Comparison of ENCODE assay signal across 7 mouse cellular contexts in the genomic region with DNA sequence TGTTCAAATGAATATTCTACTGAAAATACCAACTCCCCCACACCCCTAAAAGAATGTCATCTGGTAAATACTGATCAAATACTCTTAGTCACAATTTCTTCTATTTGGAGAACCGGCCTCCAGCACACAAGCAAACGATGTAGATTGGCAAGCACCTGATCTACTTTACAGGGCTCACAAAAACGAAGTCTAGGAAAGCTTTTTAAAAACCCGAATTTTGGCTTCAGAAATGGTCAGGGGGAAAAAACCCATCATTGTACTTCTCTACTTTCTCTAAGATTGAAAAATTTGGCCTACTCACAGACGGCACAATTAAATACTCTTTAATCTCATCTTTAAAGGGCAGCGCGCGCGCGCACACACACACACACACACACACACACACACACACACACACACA. TPM values are rescaled to one million over a fixed set of nuclear protein-coding genes. Genes with fewer than 3 reads are reported as not detected.
DNase-seq lines count a peak whose midpoint lies in the region; ATAC-seq lines count a peak whose summit lies in the region.

No protein-coding gene starts in this region.

- H3K4me2 ChIP-seq in embryonic facial prominence, embryonic 14.5 days (ENCODE audit: low read depth, low read length), result peak overlapping the region; percentile 61
- H3K4me2 ChIP-seq in limb, embryonic 13.5 days (replicated peaks), result peak overlapping the region; percentile 64

- peaks cover 15% of the 10 kb centered on the region for H3K4me1 ChIP-seq in megakaryocyte, embryonic 14.5 days
- H3K4me1 ChIP-seq in embryonic facial prominence, embryonic 14.5 days (ENCODE audit: control insufficient read depth, insufficient read depth, low read length), result peaks cover 3% of the 10 kb centered on the region; the same call in 1 of the 2 replicates
- H3K4me1 ChIP-seq in limb, embryonic 13.5 days, result no peaks in the 10 kb centered on the region

- DNase-seq in embryonic facial prominence, embryonic 14.5 days (ENCODE audit: low spot score), result no peak
- DNase-seq in retina, adult 2 months (ENCODE audit: low read depth, low spot score), result peak; percentile 6
- DNase-seq in urinary bladder, postnatal 10 days (ENCODE audit: low spot score), result no peak
- no peak for DNase-seq in spleen, postnatal 14 days (ENCODE audit: low spot score in 2 of 2)

- peaks cover 12% of the 10 kb centered on the region for H3K9me3 ChIP-seq in megakaryocyte, embryonic 14.5 days
- H3K9me3 ChIP-seq in embryonic facial prominence, embryonic 14.5 days (ENCODE audit: control insufficient read depth, low read length), result peaks cover 16% of the 10 kb centered on the region
- peaks cover 16% of the 10 kb centered on the region for H3K9me3 ChIP-seq in limb, embryonic 13.5 days

- H3K27ac ChIP-seq in embryonic facial prominence, embryonic 14.5 days (replicated peaks; ENCODE audit: low read depth, low read length), result no peak overlapping the region
- no peak overlapping the region for H3K27ac ChIP-seq in limb, embryonic 13.5 days

- WGBS in embryonic facial prominence, embryonic 14.5 days, result 7% methylated on average over 10 of the region's 10 CpGs
- 20% methylated on average over 5 of the region's 10 CpGs for WGBS in limb, embryonic 13.5 days

- H3K4me3 ChIP-seq in megakaryocyte, embryonic 14.5 days (replicated peaks), result peak overlapping the region; percentile 93
- H3K4me3 ChIP-seq in embryonic facial prominence, embryonic 14.5 days (ENCODE audit: low read depth, low read length), result peak overlapping the region; percentile 87
- peak overlapping the region; percentile 87 for H3K4me3 ChIP-seq in limb, embryonic 13.5 days

- peaks cover 8% of the 10 kb centered on the region for H3K36me3 ChIP-seq in megakaryocyte, embryonic 14.5 days (replicated peaks; ENCODE audit: low read length)
- H3K36me3 ChIP-seq in embryonic facial prominence, embryonic 14.5 days (ENCODE audit: control insufficient read depth, insufficient read depth, low read length), result peaks cover 2% of the 10 kb centered on the region; the same call in 1 of the 2 replicates
- H3K36me3 ChIP-seq in limb, embryonic 13.5 days, result peaks cover 14% of the 10 kb centered on the region

- no peaks in the 10 kb centered on the region for H3K27me3 ChIP-seq in megakaryocyte, embryonic 14.5 days (replicated peaks)
- no peaks in the 10 kb centered on the region for H3K27me3 ChIP-seq in embryonic facial prominence, embryonic 14.5 days (replicated peaks; ENCODE audit: control insufficient read depth, insufficient read depth, low read length)
- H3K27me3 ChIP-seq in limb, embryonic 13.5 days, result no peaks in the 10 kb centered on the region

- H3K9ac ChIP-seq in embryonic facial prominence, embryonic 14.5 days (ENCODE audit: low read depth, low read length), result peak overlapping the region; percentile 88
- peak overlapping the region; percentile 88 for H3K9ac ChIP-seq in limb, embryonic 13.5 days

- ATAC-seq in megakaryocyte, adult 5-6 weeks (ENCODE audit: poor library complexity, severe bottlenecking), result no peak
- ATAC-seq in embryonic facial prominence, embryonic 14.5 days (ENCODE audit: low read depth), result no peak
- no peak for ATAC-seq in limb, embryonic 13.5 days (ENCODE audit: low FRiP score, low read depth)

RNA-seq across cellular contexts. Expression of gene Zfp763, which starts 0.8 kb away (rescaled TPM):
- 1.4 TPM in 1 of 2 replicates, not detected in the other for polyA plus RNA-seq in megakaryocyte, embryonic 14.5 days (2012; ENCODE audit: insufficient read depth, low replicate concordance)
- 3.8 and 4.0 TPM in 2 replicates for total RNA-seq in megakaryocyte, adult 5-6 weeks (2015)
- total RNA-seq in megakaryocyte, adult 5-6 weeks (2017), result 3.0 and 3.6 TPM in 2 replicates
- 8.6 and 12.8 TPM in 2 replicates for polyA plus RNA-seq in embryonic facial prominence, embryonic 14.5 days (2014; fragmentation: Nextera tagmentation; extraction: Ambion mirVana)
- 18.5 and 18.6 TPM in 2 replicates for polyA plus RNA-seq in limb, embryonic 13.5 days (2015; fragmentation: Nextera tagmentation; extraction: Ambion mirVana)

RNA-seq across cellular contexts. Expression of gene 4921501E09Rik, which starts 35.5 kb away (rescaled TPM):
- not detected in 2 replicates for polyA plus RNA-seq in megakaryocyte, embryonic 14.5 days (2012; ENCODE audit: insufficient read depth, low replicate concordance)
- total RNA-seq in megakaryocyte, adult 5-6 weeks (2015), result not detected in 2 replicates
- not detected in 2 replicates for total RNA-seq in megakaryocyte, adult 5-6 weeks (2017)
- polyA plus RNA-seq in embryonic facial prominence, embryonic 14.5 days (2014; fragmentation: Nextera tagmentation; extraction: Ambion mirVana), result not detected in 2 replicates
- polyA plus RNA-seq in limb, embryonic 13.5 days (2015; fragmentation: Nextera tagmentation; extraction: Ambion mirVana), result not detected in 2 replicates

RNA-seq across cellular contexts. Expression of gene Zfp952, which starts 39.4 kb away (rescaled TPM):
- polyA plus RNA-seq in megakaryocyte, embryonic 14.5 days (2012; ENCODE audit: insufficient read depth, low replicate concordance), result 0.26 TPM in 1 of 2 replicates, not detected in the other
- total RNA-seq in megakaryocyte, adult 5-6 weeks (2015), result 5.2 and 7.2 TPM in 2 replicates
- 6.4 and 8.2 TPM in 2 replicates for total RNA-seq in megakaryocyte, adult 5-6 weeks (2017)
- polyA plus RNA-seq in embryonic facial prominence, embryonic 14.5 days (2014; fragmentation: Nextera tagmentation; extraction: Ambion mirVana), result 9.4 and 10.7 TPM in 2 replicates
- polyA plus RNA-seq in limb, embryonic 13.5 days (2015; fragmentation: Nextera tagmentation; extraction: Ambion mirVana), result 14.9 and 17.6 TPM in 2 replicates

RNA-seq across cellular contexts. Expression of gene Zfp563, which starts 56.7 kb away (rescaled TPM):
- polyA plus RNA-seq in megakaryocyte, embryonic 14.5 days (2012; ENCODE audit: insufficient read depth, low replicate concordance), result not detected in 2 replicates
- 3.8 and 4.0 TPM in 2 replicates for total RNA-seq in megakaryocyte, adult 5-6 weeks (2015)
- total RNA-seq in megakaryocyte, adult 5-6 weeks (2017), result 2.8 and 2.9 TPM in 2 replicates
- 7.8 and 9.0 TPM in 2 replicates for polyA plus RNA-seq in embryonic facial prominence, embryonic 14.5 days (2014; fragmentation: Nextera tagmentation; extraction: Ambion mirVana)
- 10.9 and 12.0 TPM in 2 replicates for polyA plus RNA-seq in limb, embryonic 13.5 days (2015; fragmentation: Nextera tagmentation; extraction: Ambion mirVana)
